ENCODE assay signal across 31 mouse cellular contexts in genomic region chr6:94830801-94831200, GRCm38 (mm10).
"Had no signal": no experiment of that assay in that cellular context is flagged by ENCODE, and none has a peak within 500 bp of the region (broad histone marks: within the 10 kb centered on the region; RNA-seq: fewer than 3 reads in every experiment).

No protein-coding gene starts in this region.

- H3K9me3 ChIP-seq: limb, embryonic 10.5 days; limb, embryonic 12.5 days; limb, embryonic 15.5 days; liver, embryonic 12.5 days; liver, embryonic 13.5 days; liver, embryonic 15.5 days; lung, embryonic 15.5 days; midbrain, embryonic 10.5 days; midbrain, embryonic 12.5 days; midbrain, embryonic 13.5 days; midbrain, embryonic 15.5 days had no signal

- DNase-seq: left cerebral cortex, postnatal 4 days; liver; liver, embryonic 13.5 days; liver, postnatal 0 days; lung, adult 18-20 months; lung, adult 2 months; lung, embryonic 14.5 days; lung, postnatal 10 days; lung, postnatal 14 days; lung, postnatal 36 days; lung, postnatal 4 days had no signal

- ATAC-seq: liver, embryonic 12.5 days; liver, postnatal 0 days; lung, postnatal 0 days; midbrain, embryonic 13.5 days; midbrain, embryonic 15.5 days; midbrain, embryonic 16.5 days had no signal

- H3K4me3 ChIP-seq: left cerebral cortex, adult 2 months; limb, embryonic 10.5 days; limb, embryonic 12.5 days; limb, embryonic 13.5 days; limb, embryonic 15.5 days; liver, embryonic 12.5 days; liver, embryonic 13.5 days; liver, embryonic 15.5 days; lung, embryonic 15.5 days; midbrain, embryonic 10.5 days; midbrain, embryonic 12.5 days; midbrain, embryonic 13.5 days; midbrain, embryonic 15.5 days; myocyte; neural tube, embryonic 12.5 days had no signal

- H3K27me3 ChIP-seq: limb, embryonic 12.5 days; limb, embryonic 15.5 days; liver, embryonic 12.5 days; liver, embryonic 13.5 days; liver, embryonic 15.5 days; lung, embryonic 15.5 days; midbrain, embryonic 12.5 days; midbrain, embryonic 13.5 days; midbrain, embryonic 15.5 days; neural tube, embryonic 12.5 days had no signal

- H3K4me1 ChIP-seq: liver, embryonic 12.5 days; liver, embryonic 13.5 days; liver, embryonic 15.5 days; lung, embryonic 15.5 days; megakaryocyte, embryonic 14.5 days; midbrain, embryonic 12.5 days; midbrain, embryonic 13.5 days; midbrain, embryonic 15.5 days had no signal

- H3K9ac ChIP-seq: limb, embryonic 12.5 days; limb, embryonic 13.5 days; limb, embryonic 15.5 days; liver, embryonic 12.5 days; liver, embryonic 13.5 days; liver, embryonic 14.5 days; liver, embryonic 15.5 days; liver, postnatal 0 days; lung, embryonic 14.5 days; lung, embryonic 15.5 days; midbrain, embryonic 12.5 days; midbrain, embryonic 13.5 days; midbrain, embryonic 15.5 days; neural tube, embryonic 12.5 days had no signal

- H3K4me2 ChIP-seq: limb, embryonic 12.5 days; limb, embryonic 13.5 days; limb, embryonic 15.5 days; liver, embryonic 11.5 days; liver, embryonic 12.5 days; liver, embryonic 13.5 days; liver, embryonic 15.5 days; lung, embryonic 14.5 days; lung, embryonic 15.5 days; midbrain, embryonic 12.5 days; midbrain, embryonic 13.5 days; midbrain, embryonic 15.5 days; neural tube, embryonic 12.5 days had no signal

- H3K27ac ChIP-seq: left cerebral cortex, adult 2 months; limb, embryonic 10.5 days; limb, embryonic 12.5 days; limb, embryonic 13.5 days; limb, embryonic 15.5 days; liver, embryonic 12.5 days; liver, embryonic 13.5 days; liver, embryonic 14.5 days; liver, embryonic 15.5 days; lung, embryonic 15.5 days; macrophage; midbrain, embryonic 12.5 days; midbrain, embryonic 13.5 days; midbrain, embryonic 15.5 days; neural tube, embryonic 12.5 days had no signal

- H3K36me3 ChIP-seq: limb, embryonic 10.5 days; limb, embryonic 12.5 days; limb, embryonic 13.5 days; limb, embryonic 15.5 days; liver, embryonic 12.5 days; liver, embryonic 13.5 days; liver, embryonic 15.5 days; lung, embryonic 15.5 days; midbrain, embryonic 10.5 days; midbrain, embryonic 12.5 days; midbrain, embryonic 13.5 days; midbrain, embryonic 15.5 days; neural tube, embryonic 12.5 days had no signal
